Mouse (Mus musculus): ENCODE measurements around the gene Mmp25.

GRCm38 (mm10) chr17:23592208-23592925 lies 52.7 kb downstream of the Mmp25 start:
- TF ChIP-seq GATA1 (IDR thresholded peaks at IDR 0.05; ENCODE audit: borderline replicate concordance, low read length) (no peak), FLI1 (IDR thresholded peaks at IDR 0.05; ENCODE audit: low read length) (no peak)
